Mouse (Mus musculus): ENCODE measurements at regions not wholly inside any gene's neighbourhood (a gene's known extent, or its start where the extent isn't known, plus 50 kb on each side); places are given as distances from the start of the nearest gene placed in this dataset.

- TF ChIP-seq MYOD1 (IDR thresholded peaks at IDR 0.05; ENCODE audit: control insufficient read depth, insufficient read length, low read depth) (no peak), CTCF (IDR thresholded peaks at IDR 0.05; ENCODE audit: control insufficient read depth, insufficient read depth, insufficient read length) (no peak), FOSL1 (IDR thresholded peaks at IDR 0.05; ENCODE audit: insufficient read depth, low read length, poor library complexity, severe bottlenecking) (no peak), MAX (IDR thresholded peaks at IDR 0.05) (no peak), USF1 (IDR thresholded peaks at IDR 0.05; ENCODE audit: low read depth) (no peak), MYOG (IDR thresholded peaks at IDR 0.05; ENCODE audit: control insufficient read depth, extremely low read depth, insufficient read length) (no peak)
Observed at GRCm38 (mm10) chr1:121153476-121153875, 178.9 kb downstream of the Insig2 start.
